Mouse (Mus musculus) neural tube, embryonic 12.5 days (tissue): ENCODE data around the gene Ngdn. TPM values are rescaled to one million over a fixed set of nuclear protein-coding genes. Genes with fewer than 3 reads are reported as not detected.

Experiments used
- ATAC-seq: fragments of 200-750 bp; cut with Nextera tagmentation; 2 replicates; pipeline ENCODE4 v1.8.0; 2017; ENCODE audit warnings: low read depth, mild to moderate bottlenecking, moderate TSS enrichment, moderate library complexity; ENCODE audit not compliant: low FRiP score
- H3K27ac ChIP-seq: fragments of 300-500 bp; sonication (generic); 2 replicates; pipeline ENCODE4 v1.5.1; 2016
- H3K27me3 ChIP-seq: fragments of 300-500 bp; sonication (generic); replicated peaks from 2 replicates; pipeline ENCODE4 v1.6.1; 2016; ENCODE audit warnings: mild to moderate bottlenecking
- H3K36me3 ChIP-seq: fragments of 300-500 bp; sonication (generic); 2 replicates; pipeline ENCODE4 v1.6.1; 2016; ENCODE audit warnings: mild to moderate bottlenecking
- H3K4me1 ChIP-seq: fragments of 300-500 bp; sonication (generic); 2 replicates; pipeline ENCODE4 v1.6.1; 2016
- H3K4me2 ChIP-seq: fragments of 300-500 bp; sonication (generic); replicated peaks from 2 replicates; pipeline ENCODE4 v1.6.1; 2016; ENCODE audit warnings: mild to moderate bottlenecking
- H3K4me3 ChIP-seq: fragments of 300-500 bp; sonication (generic); 2 replicates; pipeline ENCODE4 v1.5.1; 2016
- H3K9ac ChIP-seq: fragments of 300-500 bp; sonication (generic); 2 replicates; pipeline ENCODE4 v1.6.1; 2016; ENCODE audit warnings: mild to moderate bottlenecking
- H3K9me3 ChIP-seq: fragments of 300-500 bp; sonication (generic); 2 replicates; pipeline ENCODE4 v1.6.1; 2016; ENCODE audit warnings: mild to moderate bottlenecking
- WGBS: fragments of 180-500 bp; shearing (Covaris S2); methylation state at CpG from one replicate; pipeline ENCODE4 v1.1.7; 2016; 5-methylcytosine and 5-hydroxymethylcytosine counted together
- polyA plus RNA-seq: library from polyadenylated mRNA; unstranded; fragments of >200 nt; fragmentation: Nextera tagmentation; extraction: Ambion mirVana; gene quantifications from 2 replicates; pipeline ENCODE4 v1.2.1, GENCODE M21; 2016

Gene Ngdn
- polyA plus RNA-seq, 1 experiment from 2014 or later = 69.1 TPM

GRCm38 (mm10) chr14:55052496-55052895 lies 37.2 kb downstream of the Ngdn start:
- H3K9ac ChIP-seq = no peak overlapping the region
- H3K4me3 ChIP-seq = no peak overlapping the region
- H3K4me1 ChIP-seq = peaks cover 19% of the 10 kb centered on the region
- H3K27ac ChIP-seq = no peak overlapping the region
- H3K4me2 ChIP-seq = peak overlapping the region; percentile 25
- ATAC-seq = peak; percentile 69
- WGBS = 52% methylated on average over 9 of the region's 9 CpGs
- H3K9me3 ChIP-seq = no peaks in the 10 kb centered on the region
- no peaks in the 10 kb centered on the region for H3K36me3 ChIP-seq
- no peaks in the 10 kb centered on the region for H3K27me3 ChIP-seq

- H3K27ac ChIP-seq = no peak overlapping the region
- no peaks in the 10 kb centered on the region for H3K9me3 ChIP-seq
- no peaks in the 10 kb centered on the region for H3K27me3 ChIP-seq
- no peak for ATAC-seq
- no peaks in the 10 kb centered on the region for H3K36me3 ChIP-seq
- H3K4me2 ChIP-seq = no peak overlapping the region
- WGBS = 65% methylated on average over 4 of the region's 4 CpGs
- no peak overlapping the region for H3K4me3 ChIP-seq
- peaks cover 19% of the 10 kb centered on the region for H3K4me1 ChIP-seq
- H3K9ac ChIP-seq = no peak overlapping the region
Measured at GRCm38 (mm10) chr14:55053050-55053449, 37.8 kb downstream of the Ngdn start.

- no peak overlapping the region for H3K9ac ChIP-seq
- H3K4me1 ChIP-seq = peaks cover 19% of the 10 kb centered on the region
- H3K4me3 ChIP-seq = no peak overlapping the region
- H3K36me3 ChIP-seq = no peaks in the 10 kb centered on the region
- H3K9me3 ChIP-seq = no peaks in the 10 kb centered on the region
- no peaks in the 10 kb centered on the region for H3K27me3 ChIP-seq
- H3K4me2 ChIP-seq = peak overlapping the region; percentile 31
- no peak overlapping the region for H3K27ac ChIP-seq
- WGBS = 79% methylated on average over 17 of the region's 17 CpGs
- peak; percentile 73 for ATAC-seq
Measured at GRCm38 (mm10) chr14:55053708-55054190, 38.5 kb downstream of the Ngdn start.

GRCm38 (mm10) chr14:55054191-55054749 lies 39.0 kb downstream of the Ngdn start:
- WGBS = 83% methylated on average over 10 of the region's 10 CpGs
- Histone ChIP-seq H3K9me3 (no peaks in the 10 kb centered on the region), H3K27ac (no peak overlapping the region), H3K4me3 (no peak overlapping the region), H3K4me1 (peaks cover 19% of the 10 kb centered on the region), H3K36me3 (no peaks in the 10 kb centered on the region), H3K4me2 (peak overlapping the region; percentile 31), H3K9ac (no peak overlapping the region), H3K27me3 (no peaks in the 10 kb centered on the region)
- peak; percentile 8; the same call in 1 of the 2 replicates for ATAC-seq

- 0 out of 2 replicates have a peak, but pooled peaks have one; percentile 15 for ATAC-seq
- no peaks in the 10 kb centered on the region for H3K27me3 ChIP-seq
- no peaks in the 10 kb centered on the region for H3K36me3 ChIP-seq
- H3K27ac ChIP-seq = no peak overlapping the region
- 72% methylated on average over 11 of the region's 11 CpGs for WGBS
- H3K4me1 ChIP-seq = peaks cover 19% of the 10 kb centered on the region
- H3K9me3 ChIP-seq = no peaks in the 10 kb centered on the region
- no peak overlapping the region for H3K4me3 ChIP-seq
- 0 out of 2 replicates have a peak overlapping the region, but pooled peaks have one; percentile 5 for H3K4me2 ChIP-seq
- H3K9ac ChIP-seq = no peak overlapping the region
Measured at GRCm38 (mm10) chr14:55055167-55055834, 40.0 kb downstream of the Ngdn start.

GRCm38 (mm10) chr14:55059009-55059408 lies 43.8 kb downstream of the Ngdn start:
- no peak overlapping the region for H3K4me2 ChIP-seq
- 82% methylated on average over 1 of the region's 1 CpGs for WGBS
- H3K9me3 ChIP-seq = no peaks in the 10 kb centered on the region
- H3K27ac ChIP-seq = no peak overlapping the region
- no peak overlapping the region for H3K9ac ChIP-seq
- no peaks in the 10 kb centered on the region for H3K27me3 ChIP-seq
- peaks cover 17% of the 10 kb centered on the region for H3K36me3 ChIP-seq
- ATAC-seq = no peak
- H3K4me1 ChIP-seq = peaks cover 26% of the 10 kb centered on the region
- no peak overlapping the region for H3K4me3 ChIP-seq

GRCm38 (mm10) chr14:55059931-55060330 lies 44.7 kb downstream of the Ngdn start:
- 71% methylated on average over 5 of the region's 5 CpGs for WGBS
- no peak for ATAC-seq
- H3K27ac ChIP-seq = no peak overlapping the region
- no peaks in the 10 kb centered on the region for H3K27me3 ChIP-seq
- H3K4me2 ChIP-seq = no peak overlapping the region
- H3K4me1 ChIP-seq = peaks cover 21% of the 10 kb centered on the region
- no peaks in the 10 kb centered on the region for H3K9me3 ChIP-seq
- H3K36me3 ChIP-seq = peaks cover 27% of the 10 kb centered on the region
- H3K9ac ChIP-seq = no peak overlapping the region
- no peak overlapping the region for H3K4me3 ChIP-seq

- no peak overlapping the region for H3K4me2 ChIP-seq
- WGBS = 36% methylated on average over 7 of the region's 7 CpGs
- peaks cover 46% of the 10 kb centered on the region for H3K36me3 ChIP-seq
- no peak for ATAC-seq
- no peak overlapping the region for H3K9ac ChIP-seq
- no peaks in the 10 kb centered on the region for H3K27me3 ChIP-seq
- no peak overlapping the region for H3K27ac ChIP-seq
- peaks cover 21% of the 10 kb centered on the region for H3K4me1 ChIP-seq
- no peaks in the 10 kb centered on the region for H3K9me3 ChIP-seq
- H3K4me3 ChIP-seq = no peak overlapping the region
Measured at GRCm38 (mm10) chr14:55061845-55062244, 46.6 kb downstream of the Ngdn start.

GRCm38 (mm10) chr14:55062626-55063025 lies 47.4 kb downstream of the Ngdn start:
- Histone ChIP-seq H3K9me3 (no peaks in the 10 kb centered on the region), H3K9ac (peak overlapping the region; percentile 30; the same call in 1 of the 2 replicates), H3K27me3 (no peaks in the 10 kb centered on the region), H3K4me3 (no peak overlapping the region), H3K36me3 (peaks cover 53% of the 10 kb centered on the region), H3K4me2 (peak overlapping the region; percentile 40), H3K27ac (no peak overlapping the region; the same call in 1 of the 2 replicates), H3K4me1 (peaks cover 21% of the 10 kb centered on the region)
- peak; percentile 67 for ATAC-seq
- 15% methylated on average over 17 of the region's 17 CpGs for WGBS

- no peaks in the 10 kb centered on the region for H3K9me3 ChIP-seq
- H3K9ac ChIP-seq = peak overlapping the region; percentile 30; the same call in 1 of the 2 replicates
- ATAC-seq = no peak
- H3K4me3 ChIP-seq = no peak overlapping the region
- H3K4me2 ChIP-seq = peak overlapping the region; percentile 40; the same call in 1 of the 2 replicates
- H3K36me3 ChIP-seq = peaks cover 58% of the 10 kb centered on the region
- no peak overlapping the region for H3K27ac ChIP-seq
- peaks cover 21% of the 10 kb centered on the region for H3K4me1 ChIP-seq
- H3K27me3 ChIP-seq = no peaks in the 10 kb centered on the region
- 73% methylated on average over 5 of the region's 5 CpGs for WGBS
Measured at GRCm38 (mm10) chr14:55063117-55063516, 47.9 kb downstream of the Ngdn start.

- Histone ChIP-seq H3K27me3 (no peaks in the 10 kb centered on the region), H3K36me3 (peaks cover 65% of the 10 kb centered on the region), H3K4me2 (no peak overlapping the region), H3K9me3 (no peaks in the 10 kb centered on the region), H3K27ac (no peak overlapping the region), H3K9ac (no peak overlapping the region), H3K4me1 (peaks cover 21% of the 10 kb centered on the region), H3K4me3 (no peak overlapping the region)
- ATAC-seq = no peak
- WGBS = 84% methylated on average over 22 of the region's 22 CpGs
Measured at GRCm38 (mm10) chr14:55063581-55064381, 48.5 kb downstream of the Ngdn start.
